Mouse (Mus musculus): Measurements from ENCODE around the gene Pabpc4l. TPM values are rescaled to one million over a fixed set of nuclear protein-coding genes. Genes with fewer than 3 reads are reported as not detected.

Gene Pabpc4l
- 1.9 and 2.9 TPM in 2 replicates for polyA plus RNA-seq (2012; rRNA removed)

GRCm38 (mm10) chr3:46447481-46448265, at the start of gene Pabpc4l:
Pabpc4l (minus strand) TSS chr3:46448219.

Data from central nervous system, embryonic 14 days (tissue).